Mouse (Mus musculus): ENCODE results near the gene Purb. TPM values are rescaled to one million over a fixed set of nuclear protein-coding genes. Genes with fewer than 3 reads are reported as not detected.
"Not testable (repeated sequence)": the region's sequence is repeated elsewhere in the genome, so short reads cannot be mapped to it uniquely, and the experiment has no call there.

The Purb gene
- total RNA-seq, 2 experiments from 2014 or later = 81.8 to 84.6 TPM

DNA sequence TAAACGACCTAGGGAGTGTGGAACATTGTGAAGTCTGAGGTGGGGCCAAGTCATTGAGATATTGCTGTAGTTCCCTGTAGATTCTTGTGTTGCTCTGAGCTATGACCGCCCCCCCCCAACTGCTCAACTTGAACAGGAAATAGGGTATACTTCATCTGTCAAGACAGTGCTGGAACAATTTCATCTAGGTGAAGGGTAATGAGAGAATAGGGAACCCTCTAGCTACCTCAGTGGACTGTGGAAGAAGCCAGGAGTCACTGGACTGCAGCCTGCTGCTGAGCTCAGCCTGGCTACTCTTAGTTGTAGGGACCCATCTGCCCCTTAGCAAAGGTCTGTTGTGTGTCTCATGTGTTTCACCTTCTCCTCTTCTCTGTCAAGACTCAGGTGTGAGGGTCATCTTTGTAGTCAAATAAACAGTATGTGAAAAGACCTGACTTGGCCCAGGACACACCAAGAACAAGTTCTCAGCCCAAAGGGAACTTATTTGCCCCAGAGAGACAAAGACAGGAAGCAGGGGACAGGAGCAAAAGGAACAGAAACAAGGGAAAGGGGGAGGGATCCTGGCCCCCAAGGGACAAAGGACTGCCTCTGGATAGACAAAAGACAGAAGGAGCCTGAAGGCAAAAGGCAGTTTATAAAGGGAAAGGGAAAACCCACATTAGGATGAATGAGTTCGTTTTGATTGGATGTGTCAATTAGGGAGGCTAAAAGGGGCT, 8.7 kb upstream of the Purb start:
- peak; percentile 27 for DNase-seq

DNA sequence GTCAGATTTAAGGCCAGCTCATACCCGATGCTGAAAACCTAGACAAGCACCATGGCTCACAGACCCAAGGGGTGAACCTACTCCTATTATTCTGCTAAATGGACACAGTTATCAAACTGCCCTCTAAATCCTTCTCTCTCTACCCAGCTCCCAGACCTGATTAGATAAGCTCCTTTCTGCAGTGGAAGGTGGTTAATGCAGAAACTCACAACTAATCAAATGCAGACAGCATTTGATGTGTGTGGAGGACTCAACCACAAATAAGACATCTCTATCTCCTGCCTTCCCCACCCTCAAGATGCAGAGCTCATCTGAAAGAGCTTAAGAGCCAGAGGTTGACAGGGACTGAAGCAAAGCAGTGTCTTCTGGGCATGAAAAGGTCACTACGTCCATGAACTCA, 7.4 kb upstream of the Purb start:
- no peak for DNase-seq

DNA sequence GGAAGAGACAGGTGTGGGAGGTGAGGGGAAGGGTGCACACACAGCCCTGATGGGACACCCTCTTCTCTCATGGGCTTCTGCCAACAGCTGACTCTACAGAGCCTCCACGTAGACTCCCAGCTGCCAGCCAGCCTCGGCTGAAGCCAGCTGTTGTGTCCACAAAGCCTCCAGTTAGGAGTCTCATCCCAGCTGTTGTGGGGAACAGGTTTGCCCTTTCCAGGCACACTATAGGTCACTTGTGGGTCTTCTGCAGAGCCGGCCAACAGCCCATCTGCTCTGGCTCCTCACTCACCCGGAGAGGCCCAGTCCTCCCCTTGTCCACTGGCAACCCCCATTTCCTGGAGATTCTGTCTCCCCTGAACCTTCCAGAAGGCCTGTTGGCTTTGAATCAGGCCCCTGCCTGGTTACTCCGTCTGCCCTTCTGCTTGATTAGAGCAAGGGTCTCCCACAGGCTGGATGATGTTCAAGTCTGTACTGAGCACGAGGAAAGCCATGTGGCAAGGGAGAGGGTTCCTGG, 6.0 kb upstream of the Purb start:
- DNase-seq = peak; percentile 25

DNA sequence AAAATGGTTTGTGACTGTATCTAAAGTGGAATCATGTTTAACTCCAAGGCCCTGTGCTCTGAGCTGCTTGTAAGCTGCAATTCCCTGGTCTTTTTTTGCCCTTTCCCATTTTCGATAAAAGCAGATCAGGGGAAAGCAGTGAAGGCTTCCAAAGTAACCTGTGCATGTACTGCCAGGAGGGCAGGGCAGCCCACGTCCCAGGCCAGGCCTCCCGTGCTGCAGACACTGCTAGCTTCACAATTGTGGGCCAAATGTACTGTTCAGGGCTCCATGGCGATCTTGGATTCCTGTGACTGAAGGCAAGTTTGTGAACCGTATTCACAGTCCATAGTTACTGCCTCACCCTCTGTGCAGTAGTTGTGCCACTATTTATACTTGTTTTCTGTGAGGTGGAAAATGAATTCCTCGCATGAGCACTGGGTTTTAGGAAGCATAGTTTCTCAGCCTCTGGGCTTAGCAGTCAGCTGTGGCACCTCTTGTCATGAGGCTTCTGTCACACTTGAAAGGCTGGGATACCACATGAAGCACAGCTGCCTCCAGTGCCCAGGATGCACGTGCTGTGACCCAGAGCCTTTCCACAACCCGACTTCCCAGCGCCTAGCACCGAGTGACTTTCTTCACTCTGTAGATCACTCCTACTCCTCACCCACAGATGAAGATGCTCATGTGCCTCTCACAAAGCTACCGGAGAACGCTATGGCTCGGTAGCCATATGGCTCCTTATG, 5.1 kb upstream of the Purb start:
- DNase-seq = no peak

DNA sequence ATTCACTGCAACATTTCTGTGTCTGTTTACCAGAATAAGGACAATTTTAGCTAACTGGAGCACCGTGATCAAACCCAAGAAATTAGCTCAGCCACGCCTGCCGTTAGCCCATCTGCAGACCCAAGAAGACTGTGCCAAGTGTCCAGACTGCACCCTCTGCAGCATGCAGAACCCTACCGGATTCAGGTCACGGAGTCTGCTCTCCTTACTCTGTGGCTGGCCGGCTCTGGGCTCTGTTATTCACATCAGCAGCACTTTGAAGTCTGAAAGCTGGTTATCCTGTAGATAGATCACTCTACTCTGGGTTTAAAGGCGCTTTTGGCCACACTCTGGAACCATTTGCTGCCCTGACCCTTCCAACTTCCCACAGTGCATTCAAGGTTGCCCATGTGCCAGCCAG, 4.5 kb upstream of the Purb start:
- no peak for DNase-seq

DNA sequence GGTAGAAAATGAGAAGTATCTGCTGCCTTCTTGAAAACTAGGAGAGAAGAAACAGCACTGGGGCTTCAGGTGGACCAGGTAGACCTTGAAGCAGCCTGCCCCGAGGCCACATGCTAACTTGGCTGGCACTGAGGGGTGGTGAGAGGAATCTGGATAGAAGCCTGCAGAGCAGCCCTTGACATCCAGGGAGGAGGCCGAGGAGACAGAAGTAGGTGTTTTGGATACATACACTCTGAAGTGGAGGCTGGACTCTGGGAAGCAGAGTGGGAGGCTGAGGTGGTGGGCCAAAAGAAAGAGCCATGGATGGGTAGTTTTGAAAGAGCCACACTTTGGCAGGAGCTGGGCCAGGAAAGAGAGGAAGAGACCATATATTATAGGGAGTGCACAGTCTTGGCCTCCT, 3.5 kb upstream of the Purb start:
- no peak for DNase-seq

DNA sequence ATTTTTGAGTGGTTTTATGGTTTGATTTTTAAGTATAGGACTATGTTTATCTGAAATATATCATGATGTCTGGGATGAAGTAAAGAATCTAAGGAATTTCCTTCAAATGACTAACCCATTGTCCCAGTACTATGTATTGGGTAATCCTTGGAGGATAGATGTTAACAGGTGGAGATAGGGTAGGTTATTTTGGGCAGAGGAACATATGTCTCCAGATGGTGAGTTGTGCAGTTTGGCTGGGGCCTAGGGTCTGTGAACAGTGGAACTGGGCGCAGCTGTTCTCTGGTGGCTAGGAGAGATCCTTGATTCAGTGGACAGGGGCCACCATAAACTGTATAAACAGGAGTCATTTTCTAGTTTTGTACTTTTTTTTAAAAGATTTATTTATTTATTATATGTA, 1.6 kb upstream of the Purb start:
- no peak for DNase-seq

DNA sequence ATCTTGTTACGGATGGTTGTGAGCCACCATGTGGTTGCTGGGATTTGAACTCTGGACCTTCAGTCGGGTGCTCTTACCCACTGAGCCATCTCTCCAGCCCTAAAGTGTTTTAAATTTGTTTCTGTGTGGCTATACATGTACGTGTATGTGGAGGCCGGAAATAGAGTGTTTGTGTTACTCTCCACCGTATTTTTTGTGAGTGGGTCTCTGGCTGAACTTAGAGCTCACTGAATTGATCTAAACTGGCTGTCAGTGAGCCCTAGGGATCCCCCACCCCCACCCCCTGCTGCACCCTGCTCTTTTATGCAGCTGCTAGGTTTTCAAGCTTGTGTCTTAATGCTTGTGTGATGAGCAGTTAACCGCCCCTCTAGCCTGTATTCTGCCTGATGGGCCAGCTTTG, 1.2 kb upstream of the Purb start:
- DNase-seq = no peak

DNA sequence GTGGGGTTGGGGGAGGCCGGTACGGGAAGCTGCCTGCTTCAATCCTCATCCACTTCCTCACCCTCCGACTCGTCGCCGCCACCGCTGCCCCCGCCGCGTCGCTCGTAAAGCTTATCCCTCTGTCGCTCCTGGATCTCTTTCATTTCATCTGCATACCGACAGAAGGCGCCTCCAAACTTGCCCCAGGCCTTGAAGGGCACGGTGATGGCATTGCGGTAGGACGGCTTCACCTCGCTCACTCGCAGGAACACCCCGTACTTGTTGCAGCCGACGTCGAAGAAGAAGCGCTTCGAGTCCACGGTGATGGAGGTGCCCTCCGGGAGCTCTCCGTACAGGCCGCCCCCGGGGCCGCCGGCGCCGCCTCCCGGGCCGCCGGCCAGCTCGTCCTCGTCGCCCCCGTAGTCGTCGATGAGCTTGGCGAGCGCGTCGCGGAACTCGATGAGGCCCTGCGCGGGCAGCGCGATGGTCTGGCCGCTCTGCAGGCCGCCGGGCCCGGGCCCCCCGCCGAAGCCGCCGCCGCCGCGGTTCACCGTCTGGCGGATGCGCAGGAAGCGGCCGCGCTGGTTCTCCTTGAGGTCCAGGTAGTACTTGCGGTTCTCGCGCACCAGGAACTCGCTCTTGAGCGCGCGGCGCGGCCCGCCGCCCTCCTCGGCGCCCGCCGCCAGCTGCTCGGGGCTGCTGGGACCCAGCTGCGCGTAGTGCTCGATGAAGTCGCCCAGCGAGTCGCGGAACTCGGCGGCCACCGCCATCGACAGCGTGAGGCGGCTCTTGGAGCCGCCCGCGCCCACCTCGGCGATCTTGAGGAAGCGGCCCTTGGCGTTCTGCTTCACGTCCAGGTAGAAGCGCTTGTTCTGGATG, 614 bp downstream of the Purb start:
- DNase-seq = peak; percentile 71

DNA sequence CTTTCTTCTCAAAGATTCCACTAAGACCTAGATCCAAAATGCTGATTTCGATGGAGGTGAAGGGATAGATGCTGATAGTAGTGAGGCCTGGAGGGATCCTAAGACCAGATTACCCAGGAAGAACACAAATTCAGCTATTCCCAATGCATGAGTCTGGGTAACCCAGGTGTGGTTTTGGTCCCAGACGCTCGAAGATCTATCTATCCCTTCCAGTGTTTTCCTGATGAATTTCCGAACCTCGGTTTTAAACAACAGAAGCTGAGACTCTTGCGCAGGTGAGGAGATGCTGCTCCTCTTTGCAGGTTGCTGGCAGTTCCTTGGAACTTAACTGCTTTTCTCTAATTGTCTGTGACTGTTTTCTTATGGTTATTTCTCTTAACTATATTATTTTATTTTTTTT, 1.3 kb downstream of the Purb start:
- DNase-seq = no peak

DNA sequence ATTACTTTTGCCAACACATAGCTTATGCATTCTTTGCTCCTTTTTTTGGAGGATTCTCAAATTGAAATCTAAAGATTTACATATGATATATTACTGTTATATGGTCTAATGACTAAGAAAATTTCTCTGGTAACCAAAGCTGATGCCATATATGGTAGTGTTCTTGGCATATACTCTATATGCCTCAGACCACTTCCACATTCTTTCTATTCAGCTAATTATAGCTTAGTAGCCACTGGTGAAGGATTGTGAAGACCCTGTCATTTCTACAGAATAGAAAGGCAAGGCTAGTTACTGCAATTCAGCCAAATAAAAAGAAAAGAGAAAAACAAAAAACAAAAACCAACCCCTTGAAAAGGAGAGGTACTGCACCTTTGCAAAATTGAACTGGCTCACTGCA, 3.6 kb downstream of the Purb start:
- DNase-seq = no peak

DNA sequence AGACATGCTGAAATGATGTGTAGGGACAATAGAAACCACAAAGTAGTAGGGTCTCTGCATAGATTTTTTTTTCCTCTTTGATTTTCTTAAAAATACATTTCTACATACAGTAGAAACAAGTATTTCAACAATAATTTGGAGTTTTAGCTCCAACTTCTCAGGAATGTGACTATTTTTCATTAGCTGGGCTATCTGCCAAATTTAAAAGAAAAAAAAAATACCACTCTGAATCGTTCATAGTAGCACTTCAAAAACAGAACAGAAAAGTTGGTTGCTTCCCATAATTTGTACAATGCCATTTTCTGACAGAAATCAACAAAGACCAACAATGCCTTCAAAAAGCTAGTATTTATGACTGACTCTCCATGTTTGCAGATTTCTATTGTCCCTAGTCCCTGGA, 4.2 kb downstream of the Purb start:
- DNase-seq = no peak

DNA sequence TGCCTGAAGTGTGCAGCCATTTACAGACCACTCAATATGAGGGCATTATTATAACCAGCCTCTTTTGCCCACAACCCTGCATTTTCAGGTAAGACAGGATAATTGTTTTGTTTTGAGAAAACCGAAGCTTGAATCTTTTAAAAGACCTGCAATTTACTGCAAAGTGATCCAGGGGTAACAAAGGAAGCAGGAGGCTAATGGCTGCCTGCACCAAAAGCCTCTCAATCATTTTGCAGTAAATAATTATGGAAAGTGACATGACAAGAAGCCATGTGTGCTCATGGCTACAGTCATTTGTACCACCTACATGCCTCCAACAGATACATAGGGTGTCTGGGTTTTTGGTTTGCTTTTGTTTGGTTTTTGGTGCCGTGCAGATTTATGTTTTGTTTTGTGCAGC, 4.7 kb downstream of the Purb start:
- DNase-seq = no peak

DNA sequence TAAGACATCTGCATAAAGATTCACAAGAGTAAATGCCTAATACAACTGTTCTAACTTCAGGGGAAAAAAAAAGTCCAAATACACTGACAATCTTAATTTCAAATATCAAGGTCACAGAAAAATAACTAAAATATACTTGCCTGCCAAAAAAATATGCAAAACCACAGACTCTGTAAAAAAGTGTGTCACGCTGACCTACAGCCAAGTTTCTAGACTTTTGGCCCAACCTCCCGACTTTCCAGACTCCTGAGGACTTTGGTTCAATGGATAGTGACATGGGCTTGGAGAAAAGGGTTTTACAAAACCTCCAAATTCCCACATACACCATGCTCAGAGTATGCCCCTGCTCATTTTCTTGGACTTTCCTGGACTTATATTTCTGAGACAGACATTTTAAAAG, 7.2 kb downstream of the Purb start:
- no peak for DNase-seq

DNA sequence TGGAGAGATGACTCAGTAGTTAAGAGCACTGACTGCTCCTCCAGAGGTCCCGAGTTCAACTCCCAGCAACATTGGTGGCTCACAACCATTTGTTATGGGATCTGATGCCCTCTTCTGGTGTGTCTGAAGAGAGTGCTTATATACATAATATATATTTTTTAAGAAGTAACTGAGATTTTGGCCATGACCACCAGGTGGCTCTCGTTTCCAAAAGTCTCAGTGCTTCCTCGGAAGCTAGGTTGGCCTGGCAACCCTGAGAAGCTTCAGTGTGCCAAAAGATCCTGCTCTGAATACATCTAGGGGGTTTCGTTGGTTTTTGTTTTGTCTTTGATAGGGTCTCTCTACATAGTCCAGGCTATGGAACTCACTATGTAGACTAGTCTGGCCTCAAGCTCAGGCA, 10.6 kb downstream of the Purb start:
- DNase-seq = peak; percentile 76

DNA sequence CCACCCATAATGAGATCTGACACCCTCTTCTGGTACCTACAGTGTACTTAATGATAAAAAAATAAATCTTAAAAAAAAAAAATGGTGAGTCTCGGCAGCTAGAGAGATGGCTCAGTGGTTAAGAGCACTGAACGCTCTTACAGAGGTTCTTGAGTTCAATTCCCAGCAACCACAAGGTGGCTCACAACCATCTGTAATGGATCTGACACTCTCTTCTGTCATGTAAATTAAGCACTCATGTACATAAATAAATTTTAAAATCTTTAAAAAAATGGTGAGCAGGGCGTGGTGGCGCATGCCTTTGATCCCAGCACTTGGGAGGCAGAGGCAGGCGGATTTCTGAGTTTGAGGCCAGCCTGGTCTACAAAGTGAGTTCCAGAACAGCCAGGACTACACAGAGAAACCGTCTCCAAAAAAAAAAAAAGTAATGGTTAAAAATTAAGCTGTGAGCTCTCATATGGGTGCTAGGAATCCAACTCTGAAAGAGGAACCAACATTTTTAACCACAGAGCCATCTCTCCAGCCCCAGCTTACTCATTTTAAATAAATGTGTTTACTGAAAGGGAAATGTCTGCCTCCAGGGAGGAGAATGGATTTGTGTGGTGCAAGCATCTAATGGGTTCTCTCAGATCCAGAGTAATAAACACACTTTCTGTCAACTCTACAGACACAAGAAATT, 12.4 kb downstream of the Purb start:
- DNase-seq = no peak

DNA sequence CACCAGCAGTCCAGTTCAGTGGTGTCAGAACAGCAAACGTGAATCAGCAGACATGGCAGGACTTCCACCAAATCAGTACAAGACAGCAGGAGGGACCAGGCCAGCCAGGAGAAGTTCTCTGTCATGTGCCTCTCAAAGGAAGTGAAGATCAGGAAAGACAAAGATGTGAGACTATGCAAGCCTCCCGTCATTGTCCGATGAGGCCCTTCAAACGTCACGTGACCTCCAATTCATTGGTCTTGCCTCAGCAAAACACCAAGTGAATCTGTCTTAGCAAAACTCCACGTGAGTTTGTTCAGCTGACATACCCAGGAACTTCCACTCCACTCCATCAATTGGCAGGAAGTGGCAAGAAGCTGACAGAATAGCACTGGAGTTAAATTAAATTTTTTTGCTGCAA, 19.6 kb downstream of the Purb start:
- DNase-seq = no peak

DNA sequence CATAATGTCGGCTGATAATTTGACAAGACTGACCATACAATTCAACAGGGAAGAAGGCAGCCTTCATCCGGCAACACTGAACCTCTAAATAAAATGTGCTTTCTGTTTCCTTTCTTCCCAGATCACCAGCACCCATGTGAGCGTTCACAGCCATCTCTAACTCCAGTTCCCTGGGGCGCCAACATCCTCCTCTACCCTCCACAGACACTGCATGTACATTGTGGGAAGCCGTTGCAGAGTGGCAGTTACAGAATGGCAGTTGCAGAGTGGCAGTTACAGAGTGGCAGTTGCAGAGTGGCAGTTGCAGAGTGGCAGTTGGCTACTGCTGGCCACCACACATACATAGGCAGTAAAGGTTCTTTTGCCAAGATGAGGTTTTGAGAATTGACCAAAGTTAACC, 27.6 kb downstream of the Purb start:
- DNase-seq = not testable (repeated sequence)

DNA sequence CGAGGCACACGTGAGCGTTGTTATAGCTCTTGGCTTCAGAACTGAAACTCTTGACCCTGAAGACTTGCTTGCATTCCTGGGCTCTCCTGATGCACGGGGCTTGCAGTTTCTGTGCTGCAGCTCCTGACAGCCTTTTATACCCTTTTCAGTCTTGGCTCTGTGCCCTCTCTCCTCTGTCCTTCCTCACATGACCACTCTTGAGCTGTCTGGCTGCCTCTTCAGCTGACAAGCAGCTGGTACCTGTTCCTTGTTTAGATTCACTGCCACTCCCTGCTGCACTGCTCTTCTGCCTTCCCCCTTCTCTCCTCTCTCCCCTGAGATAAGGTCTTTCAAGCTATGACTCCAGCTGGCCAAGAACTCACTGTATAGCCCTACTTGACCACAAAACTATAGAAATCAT, 28.2 kb downstream of the Purb start:
- peak; percentile 33 for DNase-seq

DNA sequence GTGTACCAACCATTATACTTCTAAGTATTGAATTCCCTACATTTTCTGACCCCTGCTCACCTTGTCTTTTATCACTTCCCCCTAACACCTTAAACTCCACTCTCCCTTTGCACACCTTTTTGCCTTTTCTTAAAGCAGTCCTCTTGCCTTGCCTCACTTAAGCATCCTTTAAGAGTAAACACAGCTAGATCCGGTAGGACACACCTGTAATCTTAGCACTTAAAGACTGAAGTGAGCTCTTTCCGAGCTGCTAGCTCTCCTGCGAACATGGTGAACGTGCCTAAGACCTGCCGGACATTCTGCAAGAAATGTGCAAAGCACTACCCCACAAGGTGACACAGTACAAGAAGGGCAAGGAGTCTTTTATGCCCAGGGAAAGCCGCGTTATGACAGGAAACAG, 29.8 kb downstream of the Purb start:
- no peak for DNase-seq

DNA sequence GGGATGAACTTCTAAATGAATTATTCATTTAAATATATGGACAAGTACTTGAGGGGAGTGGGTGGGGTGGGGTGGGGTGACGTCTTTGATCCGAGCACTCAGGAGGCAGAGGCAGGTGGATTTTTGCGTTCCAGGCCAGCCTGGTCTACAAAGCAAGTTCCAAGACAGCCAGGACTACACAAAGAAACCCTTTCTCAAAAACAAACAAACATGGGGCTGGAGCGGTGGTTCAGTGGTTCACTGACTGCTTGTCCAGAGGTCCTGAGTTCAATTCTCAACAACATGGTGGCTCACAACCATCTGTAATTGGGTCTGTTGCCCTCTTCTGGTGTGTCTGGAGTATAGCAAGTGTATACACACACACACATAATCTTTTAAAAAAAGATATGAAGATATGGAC, 30.3 kb downstream of the Purb start:
- DNase-seq = no peak

DNA sequence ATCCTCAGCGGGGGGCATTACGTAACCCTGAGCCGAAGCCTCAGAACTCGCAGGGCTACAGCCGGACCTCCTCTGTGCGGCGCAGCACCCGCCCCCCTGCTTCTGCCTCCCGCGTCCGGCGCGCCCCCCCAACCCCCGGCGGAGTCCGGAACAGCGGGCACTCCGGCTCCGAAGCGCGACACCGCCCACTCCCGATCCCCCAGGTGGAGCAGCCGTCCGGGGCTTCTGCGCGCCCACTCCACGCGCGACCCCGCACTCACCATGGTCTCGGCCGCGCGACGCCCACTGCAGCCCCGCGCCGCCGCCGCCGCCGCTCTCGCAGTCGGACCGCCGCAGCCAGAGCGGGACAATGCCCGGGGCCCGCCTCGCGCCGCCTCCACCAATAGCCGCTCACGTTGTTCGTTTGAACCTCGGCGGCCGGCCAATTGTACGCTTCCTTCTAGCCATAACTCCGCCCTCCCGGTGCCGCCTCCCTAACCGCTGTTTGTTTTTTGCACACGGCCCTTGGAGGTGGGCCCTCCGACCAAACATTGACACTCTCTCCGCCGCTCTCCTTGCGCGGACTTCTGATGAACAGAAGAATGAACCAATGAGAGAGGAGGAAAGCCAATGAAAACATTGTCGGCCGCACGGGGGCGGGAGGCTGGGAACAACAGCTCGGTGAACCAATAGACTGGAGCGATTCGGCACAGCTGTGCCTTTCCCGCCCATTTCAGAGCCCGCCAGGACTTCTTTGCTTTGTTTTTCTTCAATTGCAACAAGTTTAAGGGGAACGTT, 31.5 kb downstream of the Purb start, which contains the start of gene H2afv:
Gene H2afv (minus strand): TSS at position 367 of the 777 bp plus-strand sequence.
- DNase-seq = peak; percentile 100
